Mouse (Mus musculus) erythroid progenitor cell, adult 5-6 weeks (primary cell): ENCODE data around the gene Tyk2. TPM values are rescaled to one million over a fixed set of nuclear protein-coding genes. Genes with fewer than 3 reads are reported as not detected.

Source experiments
- ATAC-seq: replicated peaks from 2 replicates; pipeline ENCODE4 v1.8.0; 2016; ENCODE audit warnings: moderate number of reproducible peaks, mild to moderate bottlenecking, moderate TSS enrichment, inconsistent platforms; ENCODE audit not compliant: poor library complexity, low FRiP score, severe bottlenecking
- total RNA-seq, 2 experiments: library from RNA; stranded (forward) in 1 of 2; stranded (reverse) in 1 of 2; fragments of 150-400 nt in 1 of 2; fragments of 186-747, 209-891 nt in 1 of 2; gene quantifications; 2 replicates each; pipeline versions ENCODE4 v1.2.3 to v1.2.4; 2015 to 2017; ENCODE audit warnings: low replicate concordance in 2 of 2

Tyk2 gene
- total RNA-seq, 2 experiments from 2014 or later = 2.5 to 4.7 TPM

DNA sequence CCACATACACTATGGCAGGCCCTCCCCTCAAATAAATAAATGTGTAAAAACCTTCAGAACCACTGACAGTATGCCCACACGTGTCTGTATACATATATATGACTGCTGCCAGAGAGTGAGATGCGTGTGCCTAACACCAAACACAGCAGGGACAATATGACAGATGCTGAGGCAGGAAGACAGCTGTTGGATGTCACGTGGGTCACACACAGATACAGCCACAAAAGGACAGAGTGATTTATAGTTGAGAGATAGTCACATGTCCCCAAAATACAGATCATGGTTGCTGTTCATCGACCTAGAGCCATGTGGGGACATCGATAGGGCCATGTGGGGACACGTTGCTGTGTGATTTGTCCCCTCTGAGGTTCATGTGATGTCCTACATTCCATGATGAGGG is 14.0 kb downstream of the Tyk2 start:
- ATAC-seq = no peak

DNA sequence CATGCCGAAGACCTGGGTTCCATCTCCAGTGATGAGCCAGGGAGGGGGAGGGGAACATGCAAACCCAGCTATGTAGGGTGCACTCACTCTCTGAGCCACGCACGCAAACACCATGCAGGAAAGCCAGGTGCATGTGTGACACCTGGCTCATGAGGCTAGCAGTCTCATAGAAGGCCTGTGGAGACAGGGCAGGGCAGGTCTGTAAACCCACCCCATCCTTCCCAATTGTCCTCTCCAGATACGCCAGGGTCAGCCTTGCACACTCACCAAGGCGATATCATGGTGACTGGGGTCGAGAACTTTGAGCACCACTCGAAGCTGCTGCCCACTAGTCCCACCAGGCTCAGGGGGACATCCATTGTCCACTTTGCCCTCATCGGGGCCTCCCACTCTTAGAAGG is 15.9 kb downstream of the Tyk2 start:
- ATAC-seq = no peak

DNA sequence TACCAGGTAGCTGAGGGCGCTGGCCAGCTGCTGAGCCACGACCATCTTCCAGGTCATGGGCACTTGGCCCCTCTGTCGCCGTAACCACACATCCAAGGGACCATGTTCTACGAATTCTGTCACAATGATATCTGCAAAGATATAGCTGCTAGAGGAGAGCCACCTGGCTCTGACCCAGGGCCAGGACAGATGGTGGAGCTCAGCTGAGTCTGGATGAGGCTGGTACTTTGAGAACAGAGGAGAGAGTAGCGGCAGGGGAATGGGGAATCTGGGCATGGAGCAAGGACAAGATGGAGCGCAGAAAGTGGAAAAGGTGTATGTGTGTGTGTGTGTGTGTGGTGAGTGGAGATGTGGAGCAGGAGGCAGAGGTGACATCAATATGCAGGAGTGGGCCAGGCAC is 16.9 kb downstream of the Tyk2 start:
- no peak for ATAC-seq

DNA sequence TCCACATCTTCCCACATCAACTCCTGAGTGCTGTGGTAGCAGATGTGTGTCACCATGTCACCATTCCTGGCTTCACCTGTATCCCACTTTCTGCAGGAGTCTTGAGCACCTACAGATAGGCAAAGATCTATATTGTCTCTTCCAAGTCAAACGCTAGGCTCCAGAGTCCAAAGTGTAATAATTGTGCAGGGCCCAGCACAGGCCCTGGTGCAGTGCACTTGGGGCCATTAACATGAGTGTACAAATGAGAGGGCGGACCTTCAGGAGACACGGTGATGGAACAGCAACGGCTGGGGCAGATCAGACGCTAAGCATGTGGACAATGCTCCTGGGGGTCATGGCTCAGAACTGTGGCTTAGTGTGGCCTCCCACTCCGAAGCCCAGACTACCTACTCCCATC is 17.3 kb downstream of the Tyk2 start:
- no peak for ATAC-seq

DNA sequence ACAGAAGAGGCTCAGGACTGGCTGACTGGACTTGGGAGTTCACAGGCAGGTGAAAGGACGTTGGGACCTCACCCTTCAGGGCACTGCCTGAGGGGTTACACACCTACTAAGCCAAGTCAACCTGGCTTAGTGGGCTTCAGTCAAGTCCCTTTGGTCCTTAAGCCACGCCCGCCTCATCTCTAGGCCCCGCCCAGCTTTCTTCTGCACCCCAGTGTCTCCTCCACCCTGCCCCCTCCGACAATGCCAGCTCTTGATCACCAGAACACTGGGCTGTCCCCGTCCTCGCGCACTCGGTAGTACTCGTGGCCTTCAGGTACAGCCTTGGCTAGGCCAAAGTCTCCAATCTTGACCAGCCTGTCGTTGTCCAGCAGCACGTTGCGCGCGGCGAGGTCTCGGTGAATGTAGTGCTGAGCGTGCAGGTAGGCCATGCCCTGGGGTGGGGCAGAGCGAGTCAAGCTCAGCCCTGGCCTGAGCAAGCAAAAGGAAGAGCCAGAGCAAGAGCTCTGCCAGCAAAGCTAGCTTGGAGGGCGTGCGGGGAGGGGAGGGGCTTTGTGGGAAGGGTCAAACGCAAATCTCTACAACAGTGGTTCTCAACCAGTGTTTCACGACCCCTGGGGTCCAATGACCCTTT is 23.3 kb downstream of the Tyk2 start:
- ATAC-seq = no peak

DNA sequence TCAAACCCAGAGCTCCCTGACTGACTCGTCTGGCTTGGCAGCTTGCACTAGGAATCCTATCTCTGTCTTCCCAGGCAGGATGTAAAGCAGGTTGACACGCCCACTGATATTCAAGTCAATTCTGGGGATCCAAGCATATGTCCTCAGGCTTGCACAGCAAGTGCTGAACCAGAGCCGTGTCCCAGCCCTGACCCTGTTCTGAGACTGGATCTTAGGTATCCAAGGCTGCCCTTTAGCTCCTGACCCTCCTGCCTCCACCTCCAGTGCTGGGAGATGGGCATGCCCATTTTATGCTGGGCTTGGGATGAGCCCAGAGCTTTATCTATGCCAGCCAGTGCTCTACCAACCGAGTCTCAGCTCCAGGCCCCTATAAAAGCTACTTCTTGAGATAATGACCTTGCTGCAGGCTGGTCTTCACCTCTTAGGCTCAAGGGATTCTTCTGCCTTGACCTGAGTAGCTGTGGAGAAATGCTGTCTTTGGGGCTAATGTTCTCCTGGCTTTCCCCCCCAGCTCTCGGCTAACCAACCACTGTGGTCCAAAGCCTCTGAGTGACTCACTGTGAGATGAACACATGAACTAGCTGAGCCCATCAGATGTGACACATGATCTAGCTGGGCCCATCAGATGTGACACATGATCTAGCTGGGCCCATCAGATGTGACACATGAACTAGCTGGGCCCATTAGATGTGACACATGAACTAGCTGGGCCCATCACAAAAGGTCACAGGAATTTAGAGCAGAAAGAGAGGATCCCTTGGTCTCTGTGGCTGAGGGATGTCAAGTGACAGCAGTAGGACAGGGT is 25.1 kb downstream of the Tyk2 start:
- ATAC-seq = peak; percentile 92

DNA sequence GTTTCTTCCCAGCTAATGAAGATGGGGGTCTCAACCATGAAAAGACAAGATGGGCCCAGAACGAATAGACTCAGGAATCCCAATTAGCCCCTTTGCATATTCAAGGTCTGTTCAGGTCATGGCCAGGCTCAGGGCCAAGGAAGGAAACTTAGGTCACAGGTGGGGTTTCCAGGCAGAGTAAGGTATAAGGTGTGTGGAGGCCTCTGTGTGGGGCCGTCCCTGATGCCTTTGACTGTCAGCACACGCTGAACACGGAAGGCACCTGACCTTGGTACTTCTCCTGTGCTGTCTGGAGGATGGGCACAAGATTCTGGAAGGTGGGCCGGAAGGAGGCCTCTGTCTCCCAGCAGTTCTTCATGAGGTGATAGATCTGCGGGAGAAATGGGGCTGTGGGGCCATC is 26.2 kb downstream of the Tyk2 start:
- ATAC-seq = no peak

DNA sequence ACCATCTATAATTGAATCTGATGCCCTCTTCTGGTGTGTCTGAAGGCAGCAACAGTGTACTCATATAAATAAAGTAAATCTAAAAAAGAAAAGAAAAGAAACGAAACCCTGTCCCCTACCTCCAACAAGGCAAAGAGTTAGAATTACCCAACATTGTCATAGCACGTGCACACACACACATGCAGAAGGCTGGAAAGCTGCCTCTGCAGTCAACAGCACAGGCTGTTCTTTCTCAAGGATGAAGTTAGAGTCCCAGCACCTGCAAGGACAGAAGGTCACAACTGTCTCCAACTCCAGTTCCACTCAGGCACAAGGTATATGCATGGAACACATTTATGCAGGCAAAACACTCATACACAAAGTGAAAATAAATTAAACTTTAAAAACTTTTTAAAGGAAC is 29.0 kb downstream of the Tyk2 start:
- ATAC-seq = no peak

DNA sequence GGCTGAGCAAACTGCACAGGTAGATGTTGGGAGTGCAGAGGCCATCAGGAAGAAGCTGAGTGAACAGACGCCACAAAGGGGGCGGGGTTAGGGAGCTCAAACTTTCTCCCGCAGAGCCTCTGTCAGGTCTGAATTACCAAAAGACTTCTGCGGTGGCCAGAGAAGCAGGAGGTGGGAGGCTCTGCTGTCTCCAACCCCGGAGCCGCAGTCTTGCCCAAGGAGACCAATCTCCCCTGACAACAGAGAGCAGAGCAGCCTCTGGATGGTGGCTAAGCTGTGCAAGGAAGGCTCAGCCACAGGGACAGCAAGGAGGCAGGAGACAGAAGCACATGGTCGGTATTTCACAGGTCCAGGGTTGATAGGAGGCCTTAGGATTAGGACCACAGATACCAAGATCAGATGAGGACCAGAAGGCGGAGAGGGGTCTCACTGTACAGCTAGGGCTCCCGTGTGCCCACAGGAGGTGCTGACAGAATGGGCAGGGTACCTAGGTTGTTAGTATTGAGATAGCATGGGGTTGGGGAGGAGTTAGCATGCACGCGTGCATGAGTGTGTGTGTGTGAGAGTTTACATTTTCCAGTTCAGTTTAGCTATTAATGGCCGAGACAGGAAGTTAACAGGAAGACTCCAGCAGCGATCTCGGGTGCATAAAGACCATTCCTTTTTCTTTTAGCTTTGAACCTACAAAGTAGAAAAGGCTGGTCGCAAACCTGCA is 30.4 kb downstream of the Tyk2 start:
- ATAC-seq = no peak

DNA sequence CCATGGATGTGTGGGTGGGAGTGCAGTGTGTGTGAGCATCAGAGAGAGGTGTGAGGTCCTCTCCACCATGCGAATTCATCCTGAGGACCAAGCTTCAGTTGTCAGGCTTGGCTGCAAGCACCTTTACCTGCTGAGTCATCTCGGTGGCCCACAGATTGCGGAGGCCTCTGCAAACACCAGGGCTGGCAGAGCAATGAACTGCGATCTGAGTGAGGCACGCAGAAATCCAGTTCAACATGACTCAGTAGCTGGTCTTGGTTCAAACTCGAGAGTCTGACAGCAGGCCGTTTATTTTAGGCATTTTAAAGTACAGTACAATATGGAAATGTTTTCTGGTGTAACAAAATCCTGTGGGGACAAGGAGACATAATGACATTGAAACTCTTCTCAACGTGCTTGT is 33.2 kb downstream of the Tyk2 start:
- ATAC-seq = peak; percentile 22

DNA sequence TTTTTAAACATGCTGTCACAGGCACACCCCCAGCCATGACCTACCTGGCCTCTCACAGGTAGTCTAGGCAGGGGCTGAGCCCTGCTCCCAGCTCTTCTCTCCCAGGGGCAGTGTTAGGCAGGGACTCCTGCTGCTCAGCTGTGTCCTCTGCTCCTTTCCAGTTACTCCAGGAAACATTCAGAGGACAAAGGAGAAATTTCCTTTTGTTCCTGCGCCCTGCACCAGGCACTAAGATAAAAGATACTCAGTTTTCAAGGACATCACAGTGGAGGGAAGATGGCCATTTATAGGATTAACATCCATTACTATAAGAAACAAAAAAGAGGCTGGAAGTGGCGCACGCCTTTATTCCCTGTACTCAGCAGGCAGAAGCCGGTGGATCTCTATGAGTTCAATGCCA is 35.1 kb downstream of the Tyk2 start:
- ATAC-seq = no peak

DNA sequence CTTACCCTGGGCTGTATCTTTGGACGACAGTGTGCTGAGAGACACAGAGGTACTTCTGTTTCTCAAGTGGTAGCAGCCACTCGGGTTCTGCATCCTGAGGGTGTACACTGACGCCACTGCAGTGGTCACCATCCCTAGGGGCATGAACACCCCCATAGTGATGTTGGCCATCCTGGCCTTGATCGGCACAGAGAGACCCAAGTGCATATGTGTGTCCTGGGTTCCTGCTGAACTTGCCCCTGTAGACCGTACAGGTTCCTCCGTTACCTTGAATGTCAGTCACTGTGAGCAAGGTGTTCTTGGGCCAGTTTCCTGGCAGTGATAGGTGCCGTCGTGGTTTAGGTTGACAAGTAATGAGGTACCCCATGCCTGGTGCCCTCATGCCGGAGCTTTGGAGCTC is 37.6 kb downstream of the Tyk2 start:
- no peak for ATAC-seq

DNA sequence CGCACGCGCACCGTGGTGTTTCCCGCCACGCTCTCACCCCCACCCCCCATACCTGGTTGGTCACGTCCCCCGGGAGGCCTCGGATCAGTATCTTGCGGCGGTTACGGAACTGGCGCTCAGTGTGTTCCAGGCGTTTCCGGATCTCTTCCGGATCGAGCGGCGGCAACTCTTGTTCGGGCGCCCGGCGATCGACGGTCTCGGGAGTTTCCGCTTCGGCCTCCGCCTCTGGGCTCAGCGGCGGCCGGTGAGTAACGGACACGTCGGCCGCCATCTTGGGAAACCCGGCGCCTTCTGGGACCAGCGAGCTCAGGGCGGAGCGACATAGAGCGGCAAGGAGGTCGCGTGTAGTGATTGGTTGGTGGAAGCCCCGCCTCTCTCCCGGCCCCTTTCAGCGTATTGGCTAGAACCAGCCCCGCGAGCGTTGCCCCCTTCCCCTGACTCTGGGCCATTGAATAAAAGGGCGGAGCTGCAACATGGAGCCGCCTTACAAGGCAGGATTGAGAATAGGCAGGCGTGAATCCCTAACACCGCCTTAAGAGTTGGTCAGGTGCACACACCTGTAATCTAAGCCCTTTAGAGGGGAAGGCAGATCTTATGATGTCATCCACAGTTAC is 39.2 kb downstream of the Tyk2 start, which contains the start of the genes Gm38431 and Raver1:
Gene Gm38431, minus strand, starts transcription at position 291 of the 614 bp plus-strand sequence.
Gene Raver1, minus strand, starts transcription at position 302 of the 614 bp plus-strand sequence.
- peak; percentile 98 for ATAC-seq

DNA sequence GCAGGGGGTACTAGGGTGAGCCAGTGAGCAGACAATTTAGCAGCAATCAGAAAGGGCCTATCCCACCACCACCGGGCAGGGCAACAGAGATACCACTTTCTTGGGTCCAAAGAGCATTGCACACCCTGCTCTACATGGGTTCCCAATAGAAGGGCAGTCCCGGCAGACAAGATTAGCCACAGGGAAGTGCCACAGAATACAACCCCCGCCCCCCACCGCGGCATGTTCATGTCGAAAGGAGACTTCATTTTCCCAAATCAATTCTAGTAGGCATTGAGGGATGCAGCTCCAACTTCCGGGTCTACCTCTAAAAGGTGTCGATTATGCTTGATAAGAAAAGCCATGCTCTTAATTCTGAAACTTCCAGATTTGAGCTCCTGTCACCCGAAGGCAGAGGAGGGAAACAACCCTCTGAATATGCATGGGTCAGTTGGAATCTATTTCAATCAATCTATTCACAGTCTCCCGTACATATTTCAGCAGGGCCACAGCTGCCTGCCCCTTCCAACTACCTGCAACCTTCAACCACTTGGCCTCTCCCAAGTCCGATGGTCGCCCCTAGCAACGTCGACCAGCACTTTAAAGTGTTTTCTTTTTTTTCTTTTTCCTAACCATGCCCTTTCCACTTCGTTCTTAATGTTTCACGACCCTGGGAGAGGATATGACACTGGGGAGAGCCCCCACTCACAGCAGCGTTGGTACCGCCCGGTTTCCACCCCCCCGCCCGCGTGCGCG is 39.9 kb downstream of the Tyk2 start:
- peak; percentile 15; the same call in 1 of the 2 replicates for ATAC-seq

DNA sequence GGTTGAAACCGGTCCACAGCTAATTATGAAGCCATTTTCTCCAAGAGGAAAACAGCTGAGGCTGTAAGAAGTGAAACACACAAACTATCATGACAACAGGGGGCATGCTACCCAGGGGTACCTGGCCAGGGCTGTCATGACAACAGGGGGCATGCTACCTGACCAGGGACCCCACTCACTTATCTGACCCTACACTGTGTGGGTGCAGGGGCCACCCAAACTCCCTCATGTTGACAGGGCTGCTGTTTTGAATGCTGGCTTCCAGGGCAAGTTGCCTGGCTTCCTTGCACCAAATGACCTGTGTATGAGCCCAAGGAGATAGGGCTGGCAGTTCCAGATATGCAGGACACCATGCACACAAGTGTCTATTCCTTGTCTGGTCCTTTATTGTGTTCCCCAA is 40.5 kb downstream of the Tyk2 start:
- ATAC-seq = no peak

DNA sequence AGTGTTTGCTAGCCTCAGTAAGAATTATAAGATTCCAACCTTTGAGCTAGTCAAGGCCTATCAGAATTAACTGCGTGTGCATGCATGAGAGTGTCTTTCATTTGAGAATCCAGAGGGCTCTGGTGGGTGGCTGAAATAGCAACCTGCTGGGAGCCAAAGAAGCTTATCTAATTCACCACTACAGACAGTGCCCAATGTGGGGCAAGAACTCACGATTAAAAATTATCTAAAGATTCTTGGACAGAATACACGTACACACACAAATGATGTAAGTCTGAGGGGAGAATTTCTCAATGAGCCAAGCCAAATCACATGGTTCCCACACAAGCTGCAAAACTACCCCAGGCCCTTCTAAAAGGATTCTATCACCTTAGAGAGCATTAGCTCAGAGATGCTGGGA is 47.7 kb downstream of the Tyk2 start:
- ATAC-seq = no peak

DNA sequence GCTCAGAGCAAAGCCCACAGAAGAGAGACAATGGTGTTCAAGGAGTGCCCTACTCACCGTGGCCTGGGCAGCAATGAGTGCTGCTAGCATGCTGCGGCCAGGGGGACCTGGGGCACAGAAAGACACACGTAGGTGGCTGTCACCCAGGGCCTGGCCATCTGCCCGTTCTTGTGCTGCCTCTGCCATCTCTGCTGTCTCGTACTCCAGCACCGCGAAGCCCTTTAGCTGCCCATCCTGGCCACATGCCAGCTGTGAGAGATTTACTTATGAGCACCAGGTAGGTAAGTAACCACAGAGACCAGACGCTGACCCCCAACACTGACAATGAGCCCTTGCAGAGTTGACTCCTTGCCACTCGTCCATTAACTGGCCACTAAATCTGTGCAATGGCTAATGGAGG is 49.9 kb downstream of the Tyk2 start:
- ATAC-seq = no peak

DNA sequence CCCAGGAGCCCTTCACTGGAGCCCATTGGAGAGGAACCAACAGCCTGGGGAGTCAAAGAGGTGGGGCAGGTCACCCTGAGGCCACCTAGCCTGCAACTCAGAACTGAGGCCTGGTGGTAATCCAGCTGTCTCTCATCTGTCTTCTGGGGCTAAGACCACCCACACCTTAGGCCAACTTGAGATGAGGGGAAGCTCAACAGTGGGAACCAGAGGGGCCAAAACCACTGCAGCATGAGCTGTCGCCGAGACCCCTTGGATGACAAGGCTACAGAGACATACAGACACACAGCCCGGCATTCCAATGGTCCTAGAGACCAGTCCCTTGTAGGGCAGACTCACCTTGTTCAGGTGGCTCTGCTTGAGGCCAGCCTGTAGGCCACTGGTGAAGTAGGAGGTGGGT is 55.4 kb downstream of the Tyk2 start:
- no peak for ATAC-seq

DNA sequence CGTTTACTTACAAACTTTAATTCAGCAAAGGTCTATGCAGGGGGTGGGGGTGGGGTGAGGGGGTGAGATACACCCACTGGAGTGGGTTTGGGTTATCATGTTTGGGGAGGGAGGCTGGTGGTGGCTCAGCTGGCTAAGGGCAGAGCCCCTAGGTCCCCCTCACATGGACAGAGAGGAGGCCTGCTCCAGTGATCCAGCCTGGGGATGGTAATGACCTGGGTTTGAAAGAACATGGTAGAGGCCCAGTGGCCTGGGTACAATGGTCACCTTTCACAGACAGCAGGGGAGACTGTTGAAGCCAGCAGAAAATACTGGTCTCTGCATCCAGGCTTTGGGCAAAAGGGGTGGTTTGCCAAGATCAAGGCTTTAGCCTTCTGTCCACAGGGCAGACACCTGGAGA is 56.9 kb downstream of the Tyk2 start:
- no peak for ATAC-seq
